Mouse (Mus musculus): ENCODE data around the gene Cdkal1. TPM values are rescaled to one million over a fixed set of nuclear protein-coding genes. Genes with fewer than 3 reads are reported as not detected.
A peak's percentile ranks its signal among the peaks of the same experiment; 100 is the strongest.

Cdkal1 gene
- polyA plus RNA-seq, 1 experiment from 2014 or later: 33.9 TPM

GRCm38 (mm10) chr13:29854876-29855275 is 598 bp downstream of the Cdkal1 start:
- H3K9me3 ChIP-seq (ENCODE audit: control insufficient read depth, low read length): no peaks in the 10 kb centered on the region
- H3K27ac ChIP-seq (ENCODE audit: low read depth): peak overlapping the region; percentile 81
- H3K4me2 ChIP-seq (ENCODE audit: low read length): peak overlapping the region; percentile 61
- peak overlapping the region; percentile 89 for H3K9ac ChIP-seq (ENCODE audit: low read length)
- ATAC-seq (replicated peaks; ENCODE audit: low FRiP score, low TSS enrichment, low read depth) (no peak), DNase-seq (ENCODE audit: low spot score) (no peak)
- 2% methylated on average over 5 of the region's 5 CpGs for WGBS
- H3K4me1 ChIP-seq (replicated peaks; ENCODE audit: control insufficient read depth, insufficient read depth, low read length): peaks cover 13% of the 10 kb centered on the region; the same call in 1 of the 2 replicates
- peaks cover 9% of the 10 kb centered on the region; the same call in 1 of the 2 replicates for H3K36me3 ChIP-seq (ENCODE audit: control insufficient read depth, insufficient read depth, low read length)
- H3K27me3 ChIP-seq (replicated peaks; ENCODE audit: control insufficient read depth, insufficient read depth, low read length): no peaks in the 10 kb centered on the region
- peak overlapping the region; percentile 98 for H3K4me3 ChIP-seq (ENCODE audit: low read depth, low read length)

GRCm38 (mm10) chr13:29838409-29839047 is 16.9 kb downstream of the Cdkal1 start:
- no peaks in the 10 kb centered on the region for H3K27me3 ChIP-seq (replicated peaks; ENCODE audit: control insufficient read depth, insufficient read depth, low read length)
- H3K4me3 ChIP-seq (ENCODE audit: low read depth, low read length): no peak overlapping the region
- ATAC-seq (replicated peaks; ENCODE audit: low FRiP score, low TSS enrichment, low read depth) (no peak), DNase-seq (ENCODE audit: low spot score) (no peak)
- no peaks in the 10 kb centered on the region for H3K4me1 ChIP-seq (replicated peaks; ENCODE audit: control insufficient read depth, insufficient read depth, low read length)
- no peak overlapping the region for H3K4me2 ChIP-seq (ENCODE audit: low read length)
- no peak overlapping the region for H3K27ac ChIP-seq (ENCODE audit: low read depth)
- WGBS: 54% methylated on average over 5 of the region's 5 CpGs
- H3K36me3 ChIP-seq (ENCODE audit: control insufficient read depth, insufficient read depth, low read length): peaks cover 39% of the 10 kb centered on the region
- H3K9me3 ChIP-seq (ENCODE audit: control insufficient read depth, low read length): no peaks in the 10 kb centered on the region
- H3K9ac ChIP-seq (ENCODE audit: low read length): no peak overlapping the region

- no peak overlapping the region for H3K27ac ChIP-seq (ENCODE audit: low read depth)
- ATAC-seq (replicated peaks; ENCODE audit: low FRiP score, low TSS enrichment, low read depth): 0 out of 2 replicates have a peak, but pooled peaks have one; percentile 3
- H3K9ac ChIP-seq (ENCODE audit: low read length): no peak overlapping the region
- 30% methylated on average over 4 of the region's 4 CpGs for WGBS
- H3K4me2 ChIP-seq (ENCODE audit: low read length): no peak overlapping the region
- no peak for DNase-seq (ENCODE audit: low spot score)
- no peaks in the 10 kb centered on the region for H3K9me3 ChIP-seq (ENCODE audit: control insufficient read depth, low read length)
- no peaks in the 10 kb centered on the region for H3K27me3 ChIP-seq (replicated peaks; ENCODE audit: control insufficient read depth, insufficient read depth, low read length)
- H3K4me3 ChIP-seq (ENCODE audit: low read depth, low read length): no peak overlapping the region
- H3K4me1 ChIP-seq (replicated peaks; ENCODE audit: control insufficient read depth, insufficient read depth, low read length): no peaks in the 10 kb centered on the region
- peaks cover 25% of the 10 kb centered on the region for H3K36me3 ChIP-seq (ENCODE audit: control insufficient read depth, insufficient read depth, low read length)
Measured at GRCm38 (mm10) chr13:29835170-29835569, 20.3 kb downstream of the Cdkal1 start.

GRCm38 (mm10) chr13:29833751-29834150 is 21.7 kb downstream of the Cdkal1 start:
- ATAC-seq (replicated peaks; ENCODE audit: low FRiP score, low TSS enrichment, low read depth) (no peak), DNase-seq (ENCODE audit: low spot score) (no peak)
- no peaks in the 10 kb centered on the region for H3K4me1 ChIP-seq (replicated peaks; ENCODE audit: control insufficient read depth, insufficient read depth, low read length)
- no peaks in the 10 kb centered on the region for H3K9me3 ChIP-seq (ENCODE audit: control insufficient read depth, low read length)
- WGBS: 75% methylated on average over 8 of the region's 8 CpGs
- H3K4me3 ChIP-seq (ENCODE audit: low read depth, low read length): no peak overlapping the region
- no peak overlapping the region for H3K27ac ChIP-seq (ENCODE audit: low read depth)
- peaks cover 25% of the 10 kb centered on the region for H3K36me3 ChIP-seq (ENCODE audit: control insufficient read depth, insufficient read depth, low read length)
- no peaks in the 10 kb centered on the region for H3K27me3 ChIP-seq (replicated peaks; ENCODE audit: control insufficient read depth, insufficient read depth, low read length)
- H3K4me2 ChIP-seq (ENCODE audit: low read length): no peak overlapping the region
- H3K9ac ChIP-seq (ENCODE audit: low read length): no peak overlapping the region

- H3K36me3 ChIP-seq (ENCODE audit: control insufficient read depth, insufficient read depth, low read length): peaks cover 2% of the 10 kb centered on the region; the same call in 1 of the 2 replicates
- H3K4me3 ChIP-seq (ENCODE audit: low read depth, low read length): no peak overlapping the region
- no peaks in the 10 kb centered on the region for H3K27me3 ChIP-seq (replicated peaks; ENCODE audit: control insufficient read depth, insufficient read depth, low read length)
- no peaks in the 10 kb centered on the region for H3K9me3 ChIP-seq (ENCODE audit: control insufficient read depth, low read length)
- H3K4me2 ChIP-seq (ENCODE audit: low read length): no peak overlapping the region
- H3K9ac ChIP-seq (ENCODE audit: low read length): no peak overlapping the region
- WGBS: 72% methylated on average over 4 of the region's 4 CpGs
- DNase-seq (ENCODE audit: low spot score): no peak
- H3K4me1 ChIP-seq (replicated peaks; ENCODE audit: control insufficient read depth, insufficient read depth, low read length): 0 out of 2 replicates have a peak, but pooled peaks cover 9% of the 10 kb centered on the region
- H3K27ac ChIP-seq (ENCODE audit: low read depth): no peak overlapping the region
- no peak for ATAC-seq (replicated peaks; ENCODE audit: low FRiP score, low TSS enrichment, low read depth)
Measured at GRCm38 (mm10) chr13:29831126-29831525, 24.3 kb downstream of the Cdkal1 start.

GRCm38 (mm10) chr13:29828032-29828431 is 27.4 kb downstream of the Cdkal1 start:
- Histone ChIP-seq H3K9ac (ENCODE audit: low read length) (no peak overlapping the region), H3K4me1 (replicated peaks; ENCODE audit: control insufficient read depth, insufficient read depth, low read length) (peaks cover 15% of the 10 kb centered on the region; the same call in 1 of the 2 replicates), H3K36me3 (ENCODE audit: control insufficient read depth, insufficient read depth, low read length) (no peaks in the 10 kb centered on the region), H3K4me2 (ENCODE audit: low read length) (no peak overlapping the region), H3K27ac (ENCODE audit: low read depth) (no peak overlapping the region), H3K9me3 (ENCODE audit: control insufficient read depth, low read length) (no peaks in the 10 kb centered on the region), H3K4me3 (ENCODE audit: low read depth, low read length) (no peak overlapping the region), H3K27me3 (replicated peaks; ENCODE audit: control insufficient read depth, insufficient read depth, low read length) (no peaks in the 10 kb centered on the region)
- ATAC-seq (replicated peaks; ENCODE audit: low FRiP score, low TSS enrichment, low read depth) (no peak), DNase-seq (ENCODE audit: low spot score) (no peak)
- WGBS: 58% methylated on average over 1 of the region's 1 CpGs

- no peaks in the 10 kb centered on the region for H3K9me3 ChIP-seq (ENCODE audit: control insufficient read depth, low read length)
- H3K27me3 ChIP-seq (replicated peaks; ENCODE audit: control insufficient read depth, insufficient read depth, low read length): no peaks in the 10 kb centered on the region
- H3K4me3 ChIP-seq (ENCODE audit: low read depth, low read length): no peak overlapping the region
- DNase-seq (ENCODE audit: low spot score) (no peak), ATAC-seq (replicated peaks; ENCODE audit: low FRiP score, low TSS enrichment, low read depth) (no peak)
- peaks cover 15% of the 10 kb centered on the region; the same call in 1 of the 2 replicates for H3K4me1 ChIP-seq (replicated peaks; ENCODE audit: control insufficient read depth, insufficient read depth, low read length)
- H3K4me2 ChIP-seq (ENCODE audit: low read length): no peak overlapping the region
- H3K9ac ChIP-seq (ENCODE audit: low read length): no peak overlapping the region
- no peaks in the 10 kb centered on the region for H3K36me3 ChIP-seq (ENCODE audit: control insufficient read depth, insufficient read depth, low read length)
- H3K27ac ChIP-seq (ENCODE audit: low read depth): peak overlapping the region; percentile 12; the same call in 1 of the 2 replicates
- whole genome bisulfite sequencing: 10% methylated on average over 2 of the region's 2 CpGs
Measured at GRCm38 (mm10) chr13:29826469-29826868, 29.0 kb downstream of the Cdkal1 start.

GRCm38 (mm10) chr13:29826041-29826440 is 29.4 kb downstream of the Cdkal1 start:
- DNase-seq (ENCODE audit: low spot score) (no peak), ATAC-seq (replicated peaks; ENCODE audit: low FRiP score, low TSS enrichment, low read depth) (0 out of 2 replicates have a peak, but pooled peaks have one; percentile 21)
- Histone ChIP-seq H3K9ac (ENCODE audit: low read length) (no peak overlapping the region), H3K4me1 (replicated peaks; ENCODE audit: control insufficient read depth, insufficient read depth, low read length) (peaks cover 15% of the 10 kb centered on the region; the same call in 1 of the 2 replicates), H3K27ac (ENCODE audit: low read depth) (peak overlapping the region; percentile 44), H3K4me3 (ENCODE audit: low read depth, low read length) (no peak overlapping the region), H3K27me3 (replicated peaks; ENCODE audit: control insufficient read depth, insufficient read depth, low read length) (no peaks in the 10 kb centered on the region), H3K9me3 (ENCODE audit: control insufficient read depth, low read length) (no peaks in the 10 kb centered on the region), H3K4me2 (ENCODE audit: low read length) (no peak overlapping the region), H3K36me3 (ENCODE audit: control insufficient read depth, insufficient read depth, low read length) (no peaks in the 10 kb centered on the region)

GRCm38 (mm10) chr13:29824797-29825196 is 30.7 kb downstream of the Cdkal1 start:
- no peak for ATAC-seq (replicated peaks; ENCODE audit: low FRiP score, low TSS enrichment, low read depth)
- WGBS: 55% methylated on average over 4 of the region's 4 CpGs
- peak overlapping the region; percentile 49; the same call in 1 of the 2 replicates for H3K27ac ChIP-seq (ENCODE audit: low read depth)

More at GRCm38 (mm10) chr13:29824797-29825196, 30.7 kb downstream of the Cdkal1 start:
- no peaks in the 10 kb centered on the region for H3K27me3 ChIP-seq (replicated peaks; ENCODE audit: control insufficient read depth, insufficient read depth, low read length)
- H3K4me1 ChIP-seq (replicated peaks; ENCODE audit: control insufficient read depth, insufficient read depth, low read length): peaks cover 15% of the 10 kb centered on the region; the same call in 1 of the 2 replicates
- no peak overlapping the region for H3K4me2 ChIP-seq (ENCODE audit: low read length)
- H3K4me3 ChIP-seq (ENCODE audit: low read depth, low read length): no peak overlapping the region
- DNase-seq (ENCODE audit: low spot score): no peak
- H3K9ac ChIP-seq (ENCODE audit: low read length): no peak overlapping the region
- no peaks in the 10 kb centered on the region for H3K36me3 ChIP-seq (ENCODE audit: control insufficient read depth, insufficient read depth, low read length)
- H3K9me3 ChIP-seq (ENCODE audit: control insufficient read depth, low read length): no peaks in the 10 kb centered on the region

Measured in intestine, embryonic 14.5 days (tissue).